Mouse (Mus musculus) limb, embryonic 10.5 days (tissue): ENCODE results near the gene Hoxc11. TPM values are rescaled to one million over a fixed set of nuclear protein-coding genes. Genes with fewer than 3 reads are reported as not detected.

ENCODE experiments used
- DNase-seq: peaks from one replicate; pipeline ENCODE4 v3.0.0-alpha.2; 2017; ENCODE audit warnings: low spot score
- H3K27ac ChIP-seq: fragments of 300-500 bp; sonication (generic); 2 replicates; pipeline ENCODE4 v1.5.1; 2016; ENCODE audit warnings: mild to moderate bottlenecking
- H3K27me3 ChIP-seq: fragments of 300-500 bp; sonication (generic); 2 replicates; pipeline ENCODE4 v1.6.1; 2016; ENCODE audit warnings: low read depth, mild to moderate bottlenecking; ENCODE audit not compliant: poor library complexity, severe bottlenecking
- H3K36me3 ChIP-seq: fragments of 300-500 bp; sonication (generic); 2 replicates; pipeline ENCODE4 v1.6.1; 2016; ENCODE audit warnings: mild to moderate bottlenecking, moderate library complexity
- H3K4me1 ChIP-seq: fragments of 300-500 bp; sonication (generic); 2 replicates; pipeline ENCODE4 v1.6.1; 2016
- H3K4me3 ChIP-seq: fragments of 300-500 bp; sonication (generic); 2 replicates; pipeline ENCODE4 v1.5.1; 2016; ENCODE audit warnings: mild to moderate bottlenecking, moderate library complexity
- H3K9me3 ChIP-seq: fragments of 300-500 bp; sonication (generic); replicated peaks from 2 replicates; pipeline ENCODE4 v1.6.1; 2016; ENCODE audit warnings: mild to moderate bottlenecking
- WGBS: fragments of 180-500 bp; shearing (Covaris S2); methylation state at CpG from one replicate; pipeline ENCODE4 v1.1.7; 2016; 5-methylcytosine and 5-hydroxymethylcytosine counted together
- polyA plus RNA-seq: library from polyadenylated mRNA; unstranded; fragments of >200 nt; fragmentation: Nextera tagmentation; extraction: Ambion mirVana; gene quantifications from 2 replicates; pipeline ENCODE4 v1.2.1, GENCODE M21; 2016

Hoxc11 gene
- 2.4 and 4.7 TPM in 2 replicates for polyA plus RNA-seq

GRCm38 (mm10) chr15:102954192-102955006 lies at the start of gene Hoxc11:
Hoxc11 (plus strand) TSS chr15:102954427.
- Histone ChIP-seq H3K27me3 (peaks cover 100% of the 10 kb centered on the region), H3K4me3 (peak within 1 kb of the TSS; percentile 57), H3K27ac (peak within 1 kb of the TSS; percentile 93), H3K36me3 (no peaks in the 10 kb centered on the region), H3K9me3 (no peaks in the 10 kb centered on the region), H3K4me1 (peaks cover 57% of the 10 kb centered on the region)
- WGBS: under 1% methylated on average over 57 of the region's 57 CpGs
- DNase-seq: no peak

GRCm38 (mm10) chr15:102904946-102905345 lies 49.3 kb upstream of the Hoxc11 start:
- Histone ChIP-seq H3K4me3 (no peak overlapping the region), H3K27me3 (peaks cover 85% of the 10 kb centered on the region), H3K9me3 (no peaks in the 10 kb centered on the region), H3K4me1 (no peaks in the 10 kb centered on the region), H3K27ac (no peak overlapping the region), H3K36me3 (no peaks in the 10 kb centered on the region)
- 66% methylated on average over 1 of the region's 1 CpGs for WGBS
- DNase-seq: no peak

- no peaks in the 10 kb centered on the region for H3K9me3 ChIP-seq
- H3K4me3 ChIP-seq: no peak overlapping the region
- no peak for DNase-seq
- 0 out of 2 replicates have a peak, but pooled peaks cover 3% of the 10 kb centered on the region for H3K4me1 ChIP-seq
- H3K27me3 ChIP-seq: peaks cover 100% of the 10 kb centered on the region
- H3K36me3 ChIP-seq: no peaks in the 10 kb centered on the region
- H3K27ac ChIP-seq: no peak overlapping the region
- 2% methylated on average over 4 of the region's 4 CpGs for WGBS
Measured at GRCm38 (mm10) chr15:102909536-102909935, 44.7 kb upstream of the Hoxc11 start.

GRCm38 (mm10) chr15:102910038-102910437 lies 44.2 kb upstream of the Hoxc11 start:
- DNase-seq: no peak
- Histone ChIP-seq H3K9me3 (no peaks in the 10 kb centered on the region), H3K27me3 (peaks cover 100% of the 10 kb centered on the region), H3K4me1 (0 out of 2 replicates have a peak, but pooled peaks cover 3% of the 10 kb centered on the region), H3K27ac (no peak overlapping the region), H3K36me3 (no peaks in the 10 kb centered on the region), H3K4me3 (no peak overlapping the region)
- under 1% methylated on average over 18 of the region's 18 CpGs for WGBS

GRCm38 (mm10) chr15:102910496-102911095 lies 43.6 kb upstream of the Hoxc11 start:
- Histone ChIP-seq H3K27ac (no peak overlapping the region), H3K36me3 (no peaks in the 10 kb centered on the region), H3K27me3 (peaks cover 100% of the 10 kb centered on the region), H3K4me1 (0 out of 2 replicates have a peak, but pooled peaks cover 3% of the 10 kb centered on the region), H3K9me3 (no peaks in the 10 kb centered on the region), H3K4me3 (no peak overlapping the region)
- 2% methylated on average over 22 of the region's 22 CpGs for WGBS
- peak; percentile 68 for DNase-seq

- no peaks in the 10 kb centered on the region for H3K36me3 ChIP-seq
- no peak for DNase-seq
- peaks cover 100% of the 10 kb centered on the region for H3K27me3 ChIP-seq
- no peaks in the 10 kb centered on the region for H3K9me3 ChIP-seq
- H3K4me3 ChIP-seq: no peak overlapping the region
- 0 out of 2 replicates have a peak, but pooled peaks cover 3% of the 10 kb centered on the region for H3K4me1 ChIP-seq
- no peak overlapping the region for H3K27ac ChIP-seq
- WGBS: under 1% methylated on average over 19 of the region's 19 CpGs
Measured at GRCm38 (mm10) chr15:102913038-102913585, 41.1 kb upstream of the Hoxc11 start.

GRCm38 (mm10) chr15:102917972-102918572 lies 36.2 kb upstream of the Hoxc11 start:
- under 1% methylated on average over 20 of the region's 20 CpGs for WGBS
- peak; percentile 47 for DNase-seq
- Histone ChIP-seq H3K9me3 (no peaks in the 10 kb centered on the region), H3K27me3 (peaks cover 100% of the 10 kb centered on the region), H3K27ac (no peak overlapping the region), H3K36me3 (no peaks in the 10 kb centered on the region), H3K4me1 (peaks cover 17% of the 10 kb centered on the region), H3K4me3 (no peak overlapping the region)

- peak; percentile 55 for DNase-seq
Measured at GRCm38 (mm10) chr15:102918611-102919265, 35.5 kb upstream of the Hoxc11 start.

GRCm38 (mm10) chr15:102919336-102920180 lies 34.7 kb upstream of the Hoxc11 start:
- Histone ChIP-seq H3K27ac (no peak overlapping the region), H3K9me3 (no peaks in the 10 kb centered on the region), H3K4me3 (no peak overlapping the region), H3K4me1 (peaks cover 17% of the 10 kb centered on the region), H3K27me3 (peaks cover 100% of the 10 kb centered on the region), H3K36me3 (no peaks in the 10 kb centered on the region)
- WGBS: 4% methylated on average over 12 of the region's 12 CpGs
- DNase-seq: peak; percentile 48

More at GRCm38 (mm10) chr15:102918611-102919265, 35.5 kb upstream of the Hoxc11 start:
- no peak overlapping the region for H3K4me3 ChIP-seq
- H3K36me3 ChIP-seq: no peaks in the 10 kb centered on the region
- H3K27ac ChIP-seq: no peak overlapping the region
- peaks cover 17% of the 10 kb centered on the region for H3K4me1 ChIP-seq
- peaks cover 100% of the 10 kb centered on the region for H3K27me3 ChIP-seq
- 2% methylated on average over 7 of the region's 7 CpGs for WGBS
- H3K9me3 ChIP-seq: no peaks in the 10 kb centered on the region

- no peaks in the 10 kb centered on the region for H3K36me3 ChIP-seq
- H3K4me1 ChIP-seq: peaks cover 17% of the 10 kb centered on the region
- peak overlapping the region; percentile 41 for H3K4me3 ChIP-seq
- H3K27ac ChIP-seq: no peak overlapping the region
- under 1% methylated on average over 17 of the region's 20 CpGs for WGBS
- H3K27me3 ChIP-seq: peaks cover 100% of the 10 kb centered on the region
- no peaks in the 10 kb centered on the region for H3K9me3 ChIP-seq
- DNase-seq: peak; percentile 89
Measured at GRCm38 (mm10) chr15:102920619-102921018, 33.6 kb upstream of the Hoxc11 start.

- Histone ChIP-seq H3K27me3 (peaks cover 100% of the 10 kb centered on the region), H3K36me3 (no peaks in the 10 kb centered on the region), H3K27ac (peak within 1 kb of the TSS; percentile 66), H3K9me3 (no peaks in the 10 kb centered on the region), H3K4me1 (peaks cover 17% of the 10 kb centered on the region), H3K4me3 (peak within 1 kb of the TSS; percentile 41)
- DNase-seq: peak; percentile 72
- under 1% methylated on average over 87 of the region's 88 CpGs for WGBS
Measured at GRCm38 (mm10) chr15:102921053-102922011, 32.9 kb upstream of the Hoxc11 start, which contains the start of gene Hoxc13. Hoxc13 (plus strand) TSS chr15:102921103.
